Mouse (Mus musculus) lung, postnatal 0 days (tissue): ENCODE measurements around the gene BC025446. TPM values are rescaled to one million over a fixed set of nuclear protein-coding genes. Genes with fewer than 3 reads are reported as not detected.

Source experiments
- ATAC-seq: fragments of 200-750 bp; cut with Nextera tagmentation; 2 replicates; pipeline ENCODE4 v1.8.0; 2017; ENCODE audit warnings: moderate library complexity
- DNase-seq: peaks from one replicate; pipeline ENCODE4 v3.0.0-alpha.2; 2016; ENCODE audit warnings: low spot score
- H3K27ac ChIP-seq: fragments of 300-500 bp; sonication (generic); 2 replicates; pipeline ENCODE4 v1.5.1; 2014; ENCODE audit warnings: antibody characterized with exemption, mild to moderate bottlenecking, low read length, mixed read lengths
- H3K27me3 ChIP-seq: fragments of 300-500 bp; sonication (generic); replicated peaks from 2 replicates; pipeline ENCODE4 v1.6.1; 2014; ENCODE audit warnings: low read length, mixed read lengths; ENCODE audit not compliant: insufficient read depth
- H3K36me3 ChIP-seq: fragments of 300-500 bp; sonication (generic); 2 replicates; pipeline ENCODE4 v1.6.1; 2014; ENCODE audit warnings: low read length, mixed read lengths; ENCODE audit not compliant: insufficient read depth
- H3K4me1 ChIP-seq: fragments of 300-500 bp; sonication (generic); 2 replicates; pipeline ENCODE4 v1.6.1; 2014; ENCODE audit warnings: antibody characterized with exemption, low read depth, low read length, mixed read lengths; ENCODE audit not compliant: insufficient read depth
- H3K4me2 ChIP-seq: fragments of 300-500 bp; sonication (generic); replicated peaks from 2 replicates; pipeline ENCODE4 v1.6.1; 2014; ENCODE audit warnings: low read depth, mild to moderate bottlenecking, low read length, moderate library complexity, mixed read lengths
- H3K4me3 ChIP-seq: fragments of 300-500 bp; sonication (generic); 2 replicates; pipeline ENCODE4 v1.5.1; 2014; ENCODE audit warnings: low read depth, low read length
- H3K9ac ChIP-seq: fragments of 300-500 bp; sonication (generic); replicated peaks from 2 replicates; pipeline ENCODE4 v1.6.1; 2014; ENCODE audit warnings: low read depth, mild to moderate bottlenecking
- H3K9me3 ChIP-seq: fragments of 300-500 bp; sonication (generic); 2 replicates; pipeline ENCODE4 v1.6.1; 2016; ENCODE audit warnings: low read length, mixed read lengths
- CTCF ChIP-seq: IDR thresholded peaks from 2 replicates; pipeline ENCODE4 v1.5.1; 2016; ENCODE audit warnings: antibody characterized with exemption, mild to moderate bottlenecking
- EP300 ChIP-seq: IDR thresholded peaks from 2 replicates; pipeline ENCODE4 v1.6.1; 2016; ENCODE audit warnings: antibody characterized with exemption, mild to moderate bottlenecking, control low read depth
- WGBS: fragments of 180-500 bp; shearing (Covaris S2); extraction: QIAGEN DNeasy Blood & Tissue Kit; methylation state at CpG from one replicate; pipeline ENCODE4 v1.1.7; 2014; 5-methylcytosine and 5-hydroxymethylcytosine counted together
- polyA plus RNA-seq: library from polyadenylated mRNA; unstranded; fragments of >200 nt; fragmentation: Nextera tagmentation; extraction: Ambion mirVana; gene quantifications from 2 replicates; pipeline ENCODE4 v1.2.1, GENCODE M21; 2015

Gene BC025446
- polyA plus RNA-seq, 1 experiment from 2014 or later: not detected

DNA sequence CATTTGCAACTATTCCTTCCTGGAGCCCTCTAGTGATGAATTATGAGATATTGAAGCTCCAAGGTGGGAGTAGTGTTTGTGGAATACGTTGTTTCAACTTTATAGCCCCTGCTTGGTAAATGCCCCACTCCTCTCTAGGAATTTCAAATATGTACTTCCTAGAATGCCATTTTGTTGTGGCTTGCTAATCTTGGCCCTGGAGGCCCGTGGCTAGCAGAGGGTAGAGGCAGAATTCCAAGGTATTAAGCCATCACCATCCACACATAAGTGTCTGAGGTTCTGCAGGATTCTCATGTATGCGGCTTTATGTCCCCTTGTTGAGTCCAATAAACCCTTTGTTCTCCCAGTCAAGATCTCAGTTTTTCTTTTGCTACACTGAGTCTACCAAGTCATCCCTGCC lies 55.7 kb downstream of the BC025446 start:
- 59% methylated on average over 3 of the region's 3 CpGs for WGBS
- H3K9ac ChIP-seq: no peak overlapping the region
- no peak for ATAC-seq

More for the DNA sequence above, 55.7 kb downstream of the BC025446 start:
- Histone ChIP-seq H3K36me3 (no peaks in the 10 kb centered on the region), H3K4me3 (no peak overlapping the region), H3K27ac (no peak overlapping the region), H3K4me1 (no peaks in the 10 kb centered on the region), H3K4me2 (no peak overlapping the region), H3K9me3 (no peaks in the 10 kb centered on the region), H3K27me3 (no peaks in the 10 kb centered on the region)
- TF ChIP-seq EP300: no peak
- no peak for TF ChIP-seq CTCF
- DNase-seq: no peak

Other genes starting within 250 kb of the BC025446 start
- 1.9 and 2.8 TPM in 2 replicates for gene Ly6i, start 232.9 kb upstream of the BC025446 start, polyA plus RNA-seq
- gene Ly6a, start 218.3 kb upstream of the BC025446 start, polyA plus RNA-seq: 466 and 528 TPM in 2 replicates
- 363 and 479 TPM in 2 replicates for gene Ly6c1, start 167.5 kb upstream of the BC025446 start, polyA plus RNA-seq
- gene Ly6c2, start 104.4 kb upstream of the BC025446 start, polyA plus RNA-seq: 30.5 and 47.7 TPM in 2 replicates
- gene Ly6g, start 61.1 kb upstream of the BC025446 start, polyA plus RNA-seq: 0.68 and 0.98 TPM in 2 replicates
- not detected in 2 replicates for gene Ly6f, start 52.0 kb downstream of the BC025446 start, polyA plus RNA-seq